Mouse (Mus musculus) MN1 (cell line): ENCODE measurements around the gene Gm11116.
"Not testable (repeated sequence)": the region's sequence is repeated elsewhere in the genome, so short reads cannot be mapped to it uniquely, and the experiment has no call there.

ENCODE experiments used
- DNase-seq: peaks from one replicate; pipeline ENCODE4 v3.0.0-alpha.2; 2016; ENCODE audit warnings: low spot score

The Gm11116 gene

GRCm38 (mm10) chr5:88111430-88111829, at the start of gene Gm11116:
TSS of gene Gm11116 (minus strand) at chr5:88111530.
- DNase-seq = no peak

GRCm38 (mm10) chr5:88153999-88154398, 42.7 kb upstream of the Gm11116 start, which contains the start of gene Gm11115:
TSS of gene Gm11115 (minus strand) at chr5:88154099.
- no peak for DNase-seq

DNA sequence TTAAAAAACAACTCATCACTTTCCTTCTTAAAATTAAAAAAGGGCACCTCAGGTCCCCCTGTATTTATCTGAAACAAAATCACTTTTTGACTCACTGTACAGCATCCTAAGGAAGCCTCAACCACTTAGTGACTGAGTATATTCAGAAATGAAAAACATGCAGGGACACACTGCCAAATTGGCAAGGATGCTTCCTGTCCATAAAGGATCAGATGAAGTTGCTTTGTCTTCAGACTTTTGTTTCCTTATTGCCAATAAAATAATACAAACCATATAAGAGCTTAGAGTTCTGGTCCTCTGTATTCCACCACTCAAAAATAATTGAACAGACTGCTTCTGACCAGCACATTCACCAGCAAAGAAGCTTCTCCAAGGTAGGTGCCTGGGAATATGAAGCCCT, 25.1 kb downstream of the Gm11116 start, which contains the start of gene Smr2:
TSS of gene Smr2 (plus strand) at position 301 of the 400 bp plus-strand sequence.
- not testable (repeated sequence) for DNase-seq
